In genomic region chr7:127476855-127477254, GRCm38 (mm10) we compare ENCODE assay signal across 8 mouse cellular contexts. TPM values are rescaled to one million over a fixed set of nuclear protein-coding genes. Genes with fewer than 3 reads are reported as not detected.
DNase-seq lines count a peak whose midpoint lies in the region; ATAC-seq and TF ChIP-seq lines count a peak whose summit lies in the region.

No protein-coding gene starts in this region.

- peaks cover 24% of the 10 kb centered on the region; the same call in 1 of the 2 replicates for H3K36me3 ChIP-seq in kidney, postnatal 0 days (ENCODE audit: insufficient read depth, low read length)
- peaks cover 55% of the 10 kb centered on the region for H3K36me3 ChIP-seq in embryonic facial prominence, embryonic 14.5 days (ENCODE audit: control insufficient read depth, insufficient read depth, low read length)
- peaks cover 34% of the 10 kb centered on the region for H3K36me3 ChIP-seq in hindbrain, embryonic 16.5 days (ENCODE audit: control insufficient read depth, insufficient read depth, low read length)
- peaks cover 31% of the 10 kb centered on the region for H3K36me3 ChIP-seq in midbrain, embryonic 15.5 days (replicated peaks)

- DNase-seq in kidney, postnatal 0 days (ENCODE audit: low spot score), result no peak
- DNase-seq in kidney, postnatal 25 days, result no peak
- no peak for DNase-seq in embryonic facial prominence, embryonic 14.5 days (ENCODE audit: low spot score)
- no peak for DNase-seq in yolk sac, embryonic 10.5 days (ENCODE audit: low spot score)
- no peak for DNase-seq in right cerebral cortex, postnatal 4 days
- no peak for DNase-seq in gastrocnemius, adult 8-10 months (ENCODE audit: low spot score in 2 of 2)

- ATAC-seq in kidney, postnatal 0 days (replicated peaks; ENCODE audit: low FRiP score, low read depth), result no peak
- ATAC-seq in embryonic facial prominence, embryonic 14.5 days (ENCODE audit: low read depth), result no peak
- no peak for ATAC-seq in hindbrain, embryonic 16.5 days
- no peak for ATAC-seq in midbrain, embryonic 15.5 days (replicated peaks)

- H3K4me2 ChIP-seq in kidney, postnatal 0 days (ENCODE audit: low read length), result peak overlapping the region; percentile 78
- peak overlapping the region; percentile 59 for H3K4me2 ChIP-seq in embryonic facial prominence, embryonic 14.5 days (ENCODE audit: low read depth, low read length)
- H3K4me2 ChIP-seq in hindbrain, embryonic 16.5 days (ENCODE audit: low read length), result peak overlapping the region; percentile 63
- H3K4me2 ChIP-seq in midbrain, embryonic 15.5 days, result peak overlapping the region; percentile 94

- H3K9me3 ChIP-seq in kidney, postnatal 0 days (replicated peaks; ENCODE audit: low read length), result no peaks in the 10 kb centered on the region
- no peaks in the 10 kb centered on the region for H3K9me3 ChIP-seq in embryonic facial prominence, embryonic 14.5 days (ENCODE audit: control insufficient read depth, low read length)
- H3K9me3 ChIP-seq in hindbrain, embryonic 16.5 days (ENCODE audit: control insufficient read depth, low read length), result no peaks in the 10 kb centered on the region
- no peaks in the 10 kb centered on the region for H3K9me3 ChIP-seq in midbrain, embryonic 15.5 days

- peak overlapping the region; percentile 98 for H3K4me3 ChIP-seq in kidney, postnatal 0 days (replicated peaks; ENCODE audit: low read depth, low read length)
- peak overlapping the region; percentile 97 for H3K4me3 ChIP-seq in embryonic facial prominence, embryonic 14.5 days (ENCODE audit: low read depth, low read length)
- peak overlapping the region; percentile 99 for H3K4me3 ChIP-seq in hindbrain, embryonic 16.5 days (ENCODE audit: low read length)
- peak overlapping the region; percentile 86 for H3K4me3 ChIP-seq in midbrain, embryonic 15.5 days

- peak overlapping the region; percentile 98; the same call in 1 of the 2 replicates for H3K27ac ChIP-seq in kidney, postnatal 0 days
- H3K27ac ChIP-seq in embryonic facial prominence, embryonic 14.5 days (replicated peaks; ENCODE audit: low read depth, low read length), result peak overlapping the region; percentile 97; the same call in 1 of the 2 replicates
- H3K27ac ChIP-seq in hindbrain, embryonic 16.5 days (ENCODE audit: low read depth, low read length), result peak overlapping the region; percentile 98; the same call in 1 of the 2 replicates
- peak overlapping the region; percentile 96 for H3K27ac ChIP-seq in midbrain, embryonic 15.5 days

- H3K27me3 ChIP-seq in kidney, postnatal 0 days (ENCODE audit: insufficient read depth, low read length), result no peaks in the 10 kb centered on the region
- no peaks in the 10 kb centered on the region for H3K27me3 ChIP-seq in embryonic facial prominence, embryonic 14.5 days (replicated peaks; ENCODE audit: control insufficient read depth, insufficient read depth, low read length)
- no peaks in the 10 kb centered on the region for H3K27me3 ChIP-seq in hindbrain, embryonic 16.5 days (replicated peaks; ENCODE audit: control insufficient read depth, insufficient read depth, low read length)
- no peaks in the 10 kb centered on the region for H3K27me3 ChIP-seq in midbrain, embryonic 15.5 days (replicated peaks)

- peak overlapping the region; percentile 96; the same call in 1 of the 2 replicates for H3K9ac ChIP-seq in kidney, postnatal 0 days (ENCODE audit: low read depth, low read length)
- H3K9ac ChIP-seq in embryonic facial prominence, embryonic 14.5 days (ENCODE audit: low read depth, low read length), result peak overlapping the region; percentile 96
- peak overlapping the region; percentile 95 for H3K9ac ChIP-seq in hindbrain, embryonic 16.5 days (ENCODE audit: low read depth, low read length)
- peak overlapping the region; percentile 93; the same call in 1 of the 2 replicates for H3K9ac ChIP-seq in midbrain, embryonic 15.5 days

- WGBS in kidney, postnatal 0 days, result 66% methylated on average over 4 of the region's 4 CpGs
- WGBS in embryonic facial prominence, embryonic 14.5 days, result 81% methylated on average over 4 of the region's 4 CpGs
- WGBS in hindbrain, embryonic 16.5 days, result 78% methylated on average over 4 of the region's 4 CpGs
- 85% methylated on average over 4 of the region's 4 CpGs for WGBS in midbrain, embryonic 15.5 days

- TF ChIP-seq CTCF in kidney, postnatal 0 days (IDR thresholded peaks at IDR 0.05; ENCODE audit: low read depth), result no peak

- peaks cover 17% of the 10 kb centered on the region for H3K4me1 ChIP-seq in kidney, postnatal 0 days (replicated peaks; ENCODE audit: insufficient read depth, low read length)
- H3K4me1 ChIP-seq in embryonic facial prominence, embryonic 14.5 days (ENCODE audit: control insufficient read depth, insufficient read depth, low read length), result peaks cover 16% of the 10 kb centered on the region
- peaks cover 32% of the 10 kb centered on the region for H3K4me1 ChIP-seq in hindbrain, embryonic 16.5 days (ENCODE audit: control insufficient read depth, insufficient read depth, low read depth, low read length)
- H3K4me1 ChIP-seq in midbrain, embryonic 15.5 days, result peaks cover 36% of the 10 kb centered on the region

RNA-seq across cellular contexts. Expression of gene Fbrs, which starts 2.1 kb away (rescaled TPM):
- polyA plus RNA-seq in kidney, postnatal 0 days (2015; fragmentation: Nextera tagmentation; extraction: Ambion mirVana), result 8.7 and 8.8 TPM in 2 replicates
- polyA plus RNA-seq in embryonic facial prominence, embryonic 14.5 days (2014; fragmentation: Nextera tagmentation; extraction: Ambion mirVana), result 14.3 and 15.0 TPM in 2 replicates
- polyA plus RNA-seq in hindbrain, embryonic 16.5 days (2015; fragmentation: Nextera tagmentation; extraction: Ambion mirVana), result 10.2 and 12.6 TPM in 2 replicates
- polyA plus RNA-seq in midbrain, embryonic 15.5 days (2015; fragmentation: Nextera tagmentation; extraction: Ambion mirVana), result 13.8 and 15.9 TPM in 2 replicates
- total RNA-seq in gastrocnemius, adult 8-10 months (2022), result 10 to 100 TPM; 21.9 to 29.3 (median 25.1) TPM

RNA-seq across cellular contexts. Expression of gene Prr14, which starts 17.4 kb away (rescaled TPM):
- 37.1 and 37.5 TPM in 2 replicates for polyA plus RNA-seq in kidney, postnatal 0 days (2015; fragmentation: Nextera tagmentation; extraction: Ambion mirVana)
- 40.4 and 41.9 TPM in 2 replicates for polyA plus RNA-seq in embryonic facial prominence, embryonic 14.5 days (2014; fragmentation: Nextera tagmentation; extraction: Ambion mirVana)
- 29.0 and 35.2 TPM in 2 replicates for polyA plus RNA-seq in hindbrain, embryonic 16.5 days (2015; fragmentation: Nextera tagmentation; extraction: Ambion mirVana)
- polyA plus RNA-seq in midbrain, embryonic 15.5 days (2015; fragmentation: Nextera tagmentation; extraction: Ambion mirVana), result 40.5 TPM in 2 replicates
- 10 to 100 TPM; 14.8 to 18.4 (median 16.7) TPM for total RNA-seq in gastrocnemius, adult 8-10 months (2022)

RNA-seq across cellular contexts. Expression of gene Zfp689, which starts 27.9 kb away (rescaled TPM):
- 4.8 and 5.0 TPM in 2 replicates for polyA plus RNA-seq in kidney, postnatal 0 days (2015; fragmentation: Nextera tagmentation; extraction: Ambion mirVana)
- 7.1 and 7.6 TPM in 2 replicates for polyA plus RNA-seq in embryonic facial prominence, embryonic 14.5 days (2014; fragmentation: Nextera tagmentation; extraction: Ambion mirVana)
- polyA plus RNA-seq in hindbrain, embryonic 16.5 days (2015; fragmentation: Nextera tagmentation; extraction: Ambion mirVana), result 13.2 and 15.9 TPM in 2 replicates
- polyA plus RNA-seq in midbrain, embryonic 15.5 days (2015; fragmentation: Nextera tagmentation; extraction: Ambion mirVana), result 16.1 and 16.4 TPM in 2 replicates
- 1 to 10 TPM in 3 of 4 experiments, under 1 TPM in 1; 0.88 to 1.3 (median 1.2) TPM for total RNA-seq in gastrocnemius, adult 8-10 months (2022)

RNA-seq across cellular contexts. Expression of gene Srcap, which starts 34.9 kb away (rescaled TPM):
- polyA plus RNA-seq in kidney, postnatal 0 days (2015; fragmentation: Nextera tagmentation; extraction: Ambion mirVana), result 19.2 and 24.1 TPM in 2 replicates
- polyA plus RNA-seq in embryonic facial prominence, embryonic 14.5 days (2014; fragmentation: Nextera tagmentation; extraction: Ambion mirVana), result 41.5 and 42.0 TPM in 2 replicates
- 37.9 and 38.7 TPM in 2 replicates for polyA plus RNA-seq in hindbrain, embryonic 16.5 days (2015; fragmentation: Nextera tagmentation; extraction: Ambion mirVana)
- polyA plus RNA-seq in midbrain, embryonic 15.5 days (2015; fragmentation: Nextera tagmentation; extraction: Ambion mirVana), result 60.4 and 68.0 TPM in 2 replicates
- total RNA-seq in gastrocnemius, adult 8-10 months (2022), result 10 to 100 TPM; 44.3 to 52.4 (median 48.6) TPM

RNA-seq across cellular contexts. Expression of gene Gm42715, which starts 42.5 kb away (rescaled TPM):
- 10.9 and 11.4 TPM in 2 replicates for polyA plus RNA-seq in kidney, postnatal 0 days (2015; fragmentation: Nextera tagmentation; extraction: Ambion mirVana)
- polyA plus RNA-seq in embryonic facial prominence, embryonic 14.5 days (2014; fragmentation: Nextera tagmentation; extraction: Ambion mirVana), result 12.2 and 13.2 TPM in 2 replicates
- polyA plus RNA-seq in hindbrain, embryonic 16.5 days (2015; fragmentation: Nextera tagmentation; extraction: Ambion mirVana), result 13.2 and 13.7 TPM in 2 replicates
- polyA plus RNA-seq in midbrain, embryonic 15.5 days (2015; fragmentation: Nextera tagmentation; extraction: Ambion mirVana), result 17.4 and 17.5 TPM in 2 replicates
- 1 to 10 TPM; 4.4 to 8.0 (median 5.5) TPM for total RNA-seq in gastrocnemius, adult 8-10 months (2022)
